Mouse (Mus musculus) heart, adult 9 months (tissue): ENCODE results near the gene Jade2.

ENCODE experiments used
- DNase-seq, 2 experiments: peaks; one replicate each; pipeline ENCODE4 v3.0.0; 2022; ENCODE audit warnings: low spot score in 2 of 2

Gene Jade2

GRCm38 (mm10) chr11:51835598-51835997 is 21.9 kb downstream of the Jade2 start:
- no peak for DNase-seq

GRCm38 (mm10) chr11:51834067-51834411 is 23.4 kb downstream of the Jade2 start:
- DNase-seq, result no peak

- DNase-seq, result no peak
Observed at GRCm38 (mm10) chr11:51833393-51834066, 23.9 kb downstream of the Jade2 start.

DNA sequence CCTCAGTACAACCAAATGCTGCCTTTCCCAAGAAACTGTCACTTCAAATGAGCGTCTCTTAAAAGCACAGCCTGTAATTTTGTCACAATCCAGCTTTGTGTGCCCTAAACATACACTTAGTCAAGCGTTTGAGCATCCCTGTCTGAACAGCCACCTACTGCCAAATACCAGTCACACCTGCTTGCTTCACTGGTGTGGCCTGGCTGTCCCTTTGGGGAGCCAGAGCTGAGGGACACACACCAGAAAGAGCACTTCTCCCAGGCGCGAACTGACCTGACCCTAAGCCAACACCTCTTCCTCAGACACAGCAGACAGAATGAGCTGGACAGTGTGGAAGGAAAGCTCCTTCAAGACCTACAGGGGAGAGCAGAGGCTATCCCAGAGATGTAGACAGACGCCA is 24.5 kb downstream of the Jade2 start:
- DNase-seq, result no peak

DNA sequence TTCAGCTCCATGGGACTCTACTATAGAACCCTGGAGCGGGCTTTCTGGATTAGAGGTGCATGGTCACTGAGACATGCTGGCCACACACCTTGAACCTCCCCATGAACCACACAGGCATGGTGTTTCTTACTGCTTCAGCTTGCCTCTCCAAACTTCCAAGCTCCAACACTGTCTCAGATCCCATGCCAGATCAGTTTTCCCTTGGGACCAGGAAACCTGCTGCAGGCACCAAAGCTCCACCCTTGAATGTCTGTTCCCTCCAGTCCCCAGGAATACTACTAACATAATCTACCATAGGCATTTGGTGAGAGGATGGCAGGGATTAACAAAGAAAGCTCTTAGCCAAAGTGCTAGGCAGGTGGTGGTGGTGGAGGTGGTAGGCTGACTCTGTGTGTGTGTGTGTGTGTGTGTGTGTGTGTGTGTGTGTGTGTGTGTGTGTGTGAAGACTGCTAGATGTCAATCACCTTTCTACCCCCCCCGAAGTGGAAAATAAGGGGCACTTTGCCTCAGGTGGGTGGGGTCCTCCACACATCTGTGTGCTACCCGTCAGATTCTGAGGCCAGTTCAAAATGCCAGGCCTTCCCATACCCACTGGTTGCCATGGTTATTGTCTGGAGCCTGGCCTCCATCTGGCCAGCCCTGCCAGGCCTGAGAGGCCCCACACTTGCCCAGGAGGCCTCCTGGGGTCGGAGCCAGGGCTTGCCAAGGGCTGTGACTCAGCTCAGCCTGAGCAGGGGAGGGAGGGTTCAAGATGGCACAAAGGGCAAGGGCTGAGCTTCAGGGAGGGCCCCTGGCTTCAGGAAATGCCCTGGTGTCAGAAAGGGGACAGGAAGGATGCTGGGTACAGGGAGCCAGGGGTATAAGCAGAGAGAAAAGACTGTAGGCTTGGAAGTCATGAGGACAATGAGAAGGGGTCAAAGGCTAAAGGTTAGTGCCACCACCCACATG is 25.2 kb downstream of the Jade2 start:
- DNase-seq, result no peak

GRCm38 (mm10) chr11:51824867-51825424 is 32.5 kb downstream of the Jade2 start:
- no peak for DNase-seq

DNA sequence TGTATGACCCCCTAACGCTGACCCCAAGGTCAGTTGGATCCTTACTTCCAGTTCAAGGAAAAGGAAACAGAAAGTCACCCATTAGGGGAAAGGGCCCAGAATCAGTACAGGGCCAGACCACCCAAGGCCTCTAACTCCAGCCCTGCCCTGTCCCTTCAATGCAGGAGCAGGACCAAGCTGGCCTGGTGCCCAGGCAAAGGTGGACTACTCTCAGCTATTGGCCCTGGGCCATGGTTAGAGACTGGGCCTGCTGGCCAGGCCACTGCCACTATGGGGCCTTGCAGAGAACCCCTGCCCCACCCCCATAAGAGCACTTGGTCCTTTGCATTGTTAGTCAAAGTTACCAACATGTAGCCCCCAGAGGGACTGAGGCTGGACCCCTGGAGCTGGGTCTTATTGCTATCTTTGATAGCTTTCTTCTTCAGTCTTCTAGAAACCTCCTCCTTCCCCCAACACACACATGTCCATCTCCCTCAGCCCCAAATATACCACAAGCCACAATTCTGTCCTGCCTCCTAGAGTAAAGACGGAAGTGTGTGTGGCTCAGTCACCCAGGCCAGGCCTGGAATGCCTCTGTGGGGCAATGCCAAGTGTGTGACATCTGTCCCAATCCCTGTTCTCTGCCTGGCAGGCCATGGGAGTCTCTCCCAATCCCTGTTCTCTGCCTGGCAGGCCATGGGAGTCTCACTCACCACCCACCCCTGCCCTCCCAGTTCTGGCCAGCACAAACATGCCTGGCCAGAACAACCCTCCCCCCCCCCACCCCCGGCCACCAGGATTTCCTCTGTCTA is 33.3 kb downstream of the Jade2 start:
- DNase-seq, result peak in 1 of 2 experiments; percentile 46

DNA sequence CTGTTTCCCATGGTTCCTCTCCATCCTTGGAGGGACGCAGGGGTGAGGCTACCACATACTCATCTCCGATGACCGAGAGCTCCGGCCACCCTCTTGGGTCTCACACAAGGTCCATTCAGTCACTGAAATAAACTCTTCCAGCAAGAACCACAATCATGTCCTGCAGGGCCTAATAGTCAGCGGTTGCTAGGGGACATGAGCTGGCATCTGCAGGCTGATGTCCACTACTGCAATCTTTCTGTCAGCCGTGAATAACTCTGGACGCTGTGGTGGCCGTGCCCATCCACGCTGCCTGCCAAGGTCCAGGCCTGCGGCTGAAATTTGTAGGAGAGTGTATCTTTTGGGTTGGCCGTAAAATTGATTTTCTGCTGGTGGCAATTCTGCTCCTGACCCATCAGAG is 34.2 kb downstream of the Jade2 start:
- DNase-seq, result no peak

GRCm38 (mm10) chr11:51822736-51823135 is 34.7 kb downstream of the Jade2 start:
- DNase-seq, result no peak

GRCm38 (mm10) chr11:51820861-51821260 is 36.6 kb downstream of the Jade2 start:
- peak; percentile 37 to 74 for DNase-seq

GRCm38 (mm10) chr11:51819964-51820363 is 37.5 kb downstream of the Jade2 start:
- peak in 1 of 2 experiments; percentile 52 for DNase-seq

GRCm38 (mm10) chr11:51818837-51819236 is 38.6 kb downstream of the Jade2 start:
- DNase-seq, result no peak

- DNase-seq, result peak; percentile 61 to 77
Observed at GRCm38 (mm10) chr11:51817756-51818155, 39.7 kb downstream of the Jade2 start.

DNA sequence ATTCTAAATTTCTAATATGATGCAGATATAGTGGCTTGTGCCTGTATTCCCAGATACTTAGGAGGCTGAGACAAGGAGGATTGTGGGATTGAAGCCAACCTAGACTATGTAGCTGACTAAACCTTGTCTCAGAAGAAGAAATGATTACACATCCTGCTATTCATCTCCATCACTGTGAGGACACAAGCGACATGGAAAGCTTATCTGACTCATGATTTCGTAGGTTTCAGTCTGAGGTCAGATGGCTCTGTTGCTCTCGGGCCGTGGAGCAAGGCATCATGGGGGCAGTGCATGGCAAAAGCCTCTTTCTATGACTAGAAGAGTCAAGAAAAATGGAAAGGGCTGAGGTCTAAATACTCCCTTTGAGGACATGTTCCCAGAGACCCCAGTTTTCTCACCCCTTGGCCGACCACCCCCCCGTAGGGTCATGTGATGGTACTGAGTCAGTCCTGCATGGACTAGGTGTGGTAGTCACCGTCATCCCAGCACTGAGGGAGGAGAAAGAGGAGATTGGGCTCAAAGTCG is 45.4 kb downstream of the Jade2 start:
- DNase-seq, result no peak

DNA sequence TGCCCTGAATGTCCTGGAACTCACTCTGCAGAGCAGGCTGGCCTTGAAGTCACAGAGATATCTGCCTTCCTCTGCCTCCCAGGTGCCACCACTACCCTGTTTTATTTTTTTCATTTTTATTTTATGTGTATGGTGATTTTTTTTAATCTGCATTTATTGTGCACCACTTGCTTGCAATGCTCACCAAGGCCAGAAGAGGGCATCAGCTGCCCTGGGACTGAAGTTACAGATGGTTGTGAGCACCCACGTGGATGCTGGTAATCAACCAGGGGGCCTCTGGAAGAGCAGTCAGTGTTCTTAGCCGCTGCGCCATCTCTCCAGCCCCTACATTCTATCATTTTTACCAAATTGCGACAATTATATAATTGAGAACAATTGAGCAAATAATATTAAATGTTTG is 46.2 kb downstream of the Jade2 start:
- DNase-seq, result no peak

- DNase-seq, result peak in 1 of 2 experiments; percentile 27
Observed at GRCm38 (mm10) chr11:51809632-51810224, 47.7 kb downstream of the Jade2 start.

GRCm38 (mm10) chr11:51807108-51807879 is 50.2 kb downstream of the Jade2 start:
- no peak for DNase-seq

DNA sequence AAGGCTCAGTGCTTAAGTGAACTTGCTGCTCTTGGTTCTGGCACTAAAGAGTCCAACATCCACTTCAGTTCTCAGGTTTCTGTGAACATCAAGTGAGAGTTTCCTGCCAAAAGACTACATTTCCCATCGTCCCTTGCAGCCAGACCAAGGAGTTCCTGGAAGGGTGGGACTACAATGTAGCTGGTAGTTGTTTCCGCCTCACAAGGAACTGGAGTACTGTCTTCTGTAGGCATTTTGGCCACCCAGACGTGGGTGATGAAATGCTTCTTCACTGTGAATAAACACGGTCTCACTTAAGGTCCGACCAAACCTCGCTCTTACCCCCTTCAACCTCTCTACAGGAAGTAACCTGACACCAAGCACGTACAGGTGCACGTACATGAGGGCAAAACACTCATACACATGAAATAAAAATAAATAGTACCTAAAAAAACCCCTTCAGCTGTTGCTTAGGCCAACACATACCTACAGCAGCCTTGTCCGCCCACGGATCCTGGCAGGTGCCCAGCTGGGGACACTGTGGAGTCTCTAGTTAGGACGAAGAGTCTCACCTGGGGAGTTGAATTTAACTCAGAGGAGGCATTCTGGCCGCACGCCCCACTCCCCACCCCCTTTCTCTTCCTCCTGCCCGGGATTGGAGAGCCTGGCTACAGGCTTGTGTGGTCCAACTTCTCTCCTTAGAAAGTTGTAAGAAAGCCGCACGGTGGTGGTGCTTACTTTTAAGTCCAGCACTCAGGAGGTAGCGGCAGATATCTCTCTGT is 52.1 kb downstream of the Jade2 start:
- DNase-seq, result peak; percentile 67 to 77

DNA sequence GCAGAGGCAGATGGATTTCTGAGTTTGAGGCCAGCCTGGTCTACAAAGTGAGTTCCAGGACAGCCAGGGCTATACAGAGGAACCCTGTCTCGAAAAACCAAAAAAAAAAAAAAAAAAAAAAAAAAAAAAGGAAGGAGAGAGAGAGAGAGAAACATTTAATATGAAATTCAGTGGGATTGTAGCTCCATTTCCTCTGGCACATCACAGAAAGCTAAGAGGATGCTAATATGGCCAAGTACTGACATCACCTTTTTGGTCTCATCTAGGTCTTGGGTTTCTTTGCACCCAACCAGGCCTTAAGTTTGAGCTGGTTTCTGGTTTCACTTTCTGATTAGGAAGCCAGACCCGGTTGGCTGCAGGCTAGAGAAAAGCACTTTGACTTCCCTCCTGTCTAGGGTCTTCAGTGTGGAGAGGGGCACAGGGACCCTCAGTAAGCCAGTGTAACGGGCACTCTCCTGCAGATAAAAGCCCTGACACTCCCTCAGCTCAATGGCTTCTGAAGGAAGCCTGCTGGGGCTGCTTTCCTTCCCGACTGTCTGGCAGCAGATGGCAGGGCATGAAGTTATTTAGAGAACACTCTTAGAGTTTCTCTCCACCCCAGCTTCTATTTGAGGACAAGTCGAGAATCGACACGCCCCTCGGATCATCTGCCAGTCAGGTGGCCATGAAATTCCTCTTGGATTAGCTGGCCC is 56.7 kb downstream of the Jade2 start:
- peak; percentile 44 to 46 for DNase-seq
